Mouse (Mus musculus): Measurements from ENCODE around the gene Fitm2.

The Fitm2 gene

DNA sequence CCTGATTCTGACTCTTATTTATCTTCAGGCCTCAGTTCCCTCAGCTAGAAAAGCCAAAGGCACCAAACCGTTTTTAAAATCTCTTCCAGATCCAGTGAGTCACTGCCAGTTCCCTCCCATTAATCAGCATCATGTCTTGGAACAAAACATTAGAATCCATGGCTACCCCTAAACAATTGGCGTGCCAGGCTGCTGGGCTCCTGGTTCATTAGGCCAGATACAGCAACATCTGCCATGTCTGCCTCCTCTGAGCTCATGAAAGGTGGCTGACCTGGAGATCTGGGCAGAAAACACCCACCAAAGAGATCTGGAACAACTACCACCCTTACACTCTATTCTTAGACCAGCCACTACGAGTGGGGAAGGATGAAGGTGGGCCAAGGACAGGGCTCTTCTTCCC lies 1.3 kb downstream of the Fitm2 start:
- TF ChIP-seq GATA4 (IDR thresholded peaks at IDR 0.05; ENCODE audit: insufficient replicate concordance, low read length), result no peak

DNA sequence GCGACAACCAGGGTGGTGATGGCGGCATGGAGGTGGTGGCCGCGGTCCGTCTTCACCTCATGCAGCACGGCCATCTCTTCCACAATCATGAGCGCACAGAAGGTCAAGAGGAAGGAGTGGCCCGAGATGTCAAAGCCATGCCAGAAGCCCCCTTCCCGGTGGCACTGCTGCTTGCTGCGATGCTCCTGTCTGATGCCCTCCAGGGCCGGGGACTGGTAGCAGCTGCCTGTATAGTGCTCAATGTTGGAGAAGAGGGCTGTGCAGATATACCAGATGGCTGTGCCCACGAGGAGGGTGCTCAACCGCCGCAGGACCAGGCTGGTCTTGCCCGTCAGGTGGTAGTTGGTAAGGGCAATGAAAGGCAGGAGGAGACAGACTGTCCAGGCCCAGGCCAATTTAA lies 2.7 kb downstream of the Fitm2 start:
- TF ChIP-seq GATA4 (IDR thresholded peaks at IDR 0.05; ENCODE audit: insufficient replicate concordance, low read length), result no peak

DNA sequence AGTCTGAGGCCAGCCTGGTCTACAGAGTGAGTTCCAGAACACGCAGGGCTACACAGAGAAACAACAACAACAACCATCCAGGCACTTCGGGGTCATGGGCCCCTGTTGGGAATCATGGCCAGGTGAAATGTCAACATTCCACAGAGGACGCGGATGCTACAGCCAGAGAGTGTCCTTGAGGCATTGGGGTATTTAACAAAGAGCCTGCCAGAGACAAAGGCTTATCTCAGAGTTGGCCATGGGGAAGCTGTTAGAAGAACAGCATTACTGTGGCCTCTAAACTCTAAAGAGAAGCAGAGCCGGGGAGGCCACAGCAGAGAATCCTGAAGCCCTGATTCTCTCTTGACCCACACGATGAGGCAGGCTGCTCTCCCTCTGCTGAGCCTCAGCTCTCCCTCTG lies 3.6 kb downstream of the Fitm2 start:
- no peak for TF ChIP-seq GATA4 (IDR thresholded peaks at IDR 0.05; ENCODE audit: insufficient replicate concordance, low read length)

DNA sequence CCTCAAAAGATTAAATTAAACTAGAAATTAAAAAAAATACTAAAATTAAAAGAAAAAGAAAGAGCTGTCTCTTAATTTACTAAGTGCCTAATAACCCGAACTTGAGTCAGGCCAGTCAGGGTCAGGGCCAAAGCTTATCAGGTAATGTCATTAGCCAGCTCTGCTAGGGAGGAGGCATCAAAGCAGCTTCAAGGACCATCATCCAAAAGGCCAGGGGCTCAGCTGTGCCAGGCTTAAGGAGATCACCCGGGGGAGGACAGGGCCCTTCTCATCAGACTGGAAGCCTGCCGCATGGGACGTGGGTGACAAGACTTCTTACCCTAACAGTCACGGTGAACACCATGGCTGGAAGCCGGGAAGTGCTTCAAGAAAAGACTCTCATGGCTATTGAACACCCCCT lies 4.8 kb downstream of the Fitm2 start:
- no peak for TF ChIP-seq GATA4 (IDR thresholded peaks at IDR 0.05; ENCODE audit: insufficient replicate concordance, low read length)

DNA sequence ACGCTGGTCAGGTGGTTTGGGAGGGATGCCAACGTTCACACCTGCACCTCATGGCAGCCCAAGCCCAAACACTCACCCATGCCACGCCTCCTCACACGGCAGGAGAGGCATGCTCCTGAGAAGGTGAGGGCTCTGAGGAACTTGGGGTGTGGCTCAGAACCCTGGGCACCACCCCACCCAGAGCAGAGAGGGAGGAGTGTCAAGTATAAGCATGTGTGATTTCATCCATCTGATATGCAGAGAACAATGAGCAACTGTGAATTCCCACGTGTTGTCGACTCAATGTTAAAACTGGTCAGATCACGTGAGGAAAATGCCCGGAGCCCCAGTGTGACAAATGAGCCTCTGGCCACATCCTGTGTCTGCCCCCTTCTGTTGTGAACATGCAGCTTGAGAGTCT lies 5.7 kb downstream of the Fitm2 start:
- TF ChIP-seq GATA4 (IDR thresholded peaks at IDR 0.05; ENCODE audit: insufficient replicate concordance, low read length), result no peak

DNA sequence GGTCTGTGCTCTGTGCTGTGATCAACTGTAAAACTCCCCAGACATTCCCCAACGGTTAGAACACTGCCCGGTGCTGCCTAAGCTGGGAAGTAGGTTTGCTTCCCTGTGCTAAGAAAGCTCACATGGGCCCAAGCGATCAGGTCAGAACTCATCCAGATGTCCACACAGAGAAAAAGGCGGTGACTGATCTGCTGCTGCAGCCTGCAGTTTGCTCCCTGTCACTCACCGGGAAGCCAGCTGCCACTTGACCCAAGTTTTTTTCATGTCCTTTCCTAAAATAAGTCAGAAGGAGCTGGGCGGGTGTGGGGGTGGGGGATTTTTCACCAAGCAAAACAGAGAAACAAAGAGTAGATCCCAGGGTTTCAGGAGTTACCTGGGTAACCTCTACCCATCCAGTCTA lies 7.9 kb downstream of the Fitm2 start:
- TF ChIP-seq GATA4 (IDR thresholded peaks at IDR 0.05; ENCODE audit: insufficient replicate concordance, low read length), result no peak

DNA sequence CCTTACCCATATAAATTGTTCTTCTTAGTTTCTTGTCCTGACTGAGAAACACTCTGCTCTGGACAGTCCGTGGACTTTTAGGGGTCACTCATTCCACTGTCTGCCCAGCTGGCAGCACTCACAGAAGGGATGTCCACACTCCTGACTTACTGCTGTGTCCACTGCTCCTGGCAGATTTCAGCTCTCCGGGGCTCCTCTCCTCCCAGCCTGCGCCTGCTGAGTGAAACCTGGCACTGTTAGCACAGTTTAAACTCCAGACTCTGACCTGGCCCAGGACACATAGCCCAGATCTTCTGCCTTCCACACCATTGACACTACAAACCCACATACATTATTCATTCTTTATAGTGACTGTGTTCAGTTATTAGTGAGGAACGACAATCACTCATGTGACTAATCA lies 8.4 kb downstream of the Fitm2 start:
- TF ChIP-seq GATA4 (IDR thresholded peaks at IDR 0.05; ENCODE audit: insufficient replicate concordance, low read length), result no peak

DNA sequence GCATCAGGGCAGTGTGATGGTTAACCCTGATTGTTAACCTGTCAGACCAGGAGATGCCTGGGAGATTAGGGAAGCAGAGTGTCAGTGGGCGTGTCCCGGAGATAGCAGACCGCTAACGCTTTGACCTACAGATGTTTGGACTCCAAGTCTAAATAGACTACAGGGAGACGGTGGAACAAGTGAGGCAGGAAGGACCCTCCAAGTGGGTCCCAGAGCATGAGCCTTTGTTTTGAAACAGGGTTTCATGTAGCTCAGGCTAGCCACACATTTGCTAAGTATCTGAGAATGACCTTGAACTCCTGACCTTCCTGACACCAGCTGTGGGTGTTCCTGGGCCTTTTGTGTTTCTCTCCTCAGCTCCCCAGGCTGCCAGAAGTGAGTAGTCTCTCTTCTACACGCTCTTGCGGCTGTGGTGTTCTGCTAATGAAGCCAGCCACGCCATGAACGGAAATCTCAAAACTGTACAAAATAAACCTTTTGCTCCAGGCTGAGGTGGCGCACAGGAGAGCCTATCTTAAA lies 9.1 kb downstream of the Fitm2 start:
- TF ChIP-seq GATA4 (IDR thresholded peaks at IDR 0.05; ENCODE audit: insufficient replicate concordance, low read length), result no peak

DNA sequence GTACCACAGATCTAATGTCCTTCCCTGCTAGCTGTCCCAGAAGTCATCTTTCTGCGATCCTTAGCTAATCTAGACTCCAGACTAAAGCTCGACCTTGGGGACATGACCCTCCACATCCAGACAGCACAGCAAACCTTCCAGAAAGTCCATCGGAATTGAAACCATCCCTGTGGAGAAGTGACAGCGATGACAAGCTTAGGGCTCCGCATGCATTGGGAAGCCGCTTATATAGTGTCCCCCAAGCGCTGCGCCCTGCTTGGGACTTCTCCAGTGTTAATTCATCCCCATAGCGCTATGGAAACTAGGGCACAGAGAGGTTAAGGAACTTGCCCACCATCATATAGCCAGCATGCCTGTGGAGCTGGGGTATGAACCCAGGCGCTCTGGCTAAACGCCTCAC lies 9.6 kb downstream of the Fitm2 start:
- no peak for TF ChIP-seq GATA4 (IDR thresholded peaks at IDR 0.05; ENCODE audit: insufficient replicate concordance, low read length)

DNA sequence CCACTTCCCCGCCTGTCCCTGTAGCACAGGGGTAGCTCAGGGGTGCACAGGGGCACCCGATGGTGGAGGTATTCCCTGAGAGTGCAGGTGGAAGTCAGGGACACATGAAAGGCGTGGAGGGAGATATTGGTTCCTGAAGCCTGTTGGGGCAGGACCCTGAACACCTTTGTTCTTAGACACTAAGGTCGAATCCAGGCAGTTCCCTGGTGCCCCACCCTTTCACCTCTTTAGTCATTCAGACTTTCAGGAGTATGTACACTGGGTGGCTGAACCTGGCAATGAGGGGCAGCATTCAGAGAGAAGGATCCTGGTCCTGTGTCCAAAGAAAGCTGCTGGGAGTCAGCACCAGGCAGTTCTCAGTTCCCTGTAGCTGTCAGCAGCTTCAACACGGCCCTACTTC lies 10.0 kb downstream of the Fitm2 start:
- no peak for TF ChIP-seq GATA4 (IDR thresholded peaks at IDR 0.05; ENCODE audit: insufficient replicate concordance, low read length)

DNA sequence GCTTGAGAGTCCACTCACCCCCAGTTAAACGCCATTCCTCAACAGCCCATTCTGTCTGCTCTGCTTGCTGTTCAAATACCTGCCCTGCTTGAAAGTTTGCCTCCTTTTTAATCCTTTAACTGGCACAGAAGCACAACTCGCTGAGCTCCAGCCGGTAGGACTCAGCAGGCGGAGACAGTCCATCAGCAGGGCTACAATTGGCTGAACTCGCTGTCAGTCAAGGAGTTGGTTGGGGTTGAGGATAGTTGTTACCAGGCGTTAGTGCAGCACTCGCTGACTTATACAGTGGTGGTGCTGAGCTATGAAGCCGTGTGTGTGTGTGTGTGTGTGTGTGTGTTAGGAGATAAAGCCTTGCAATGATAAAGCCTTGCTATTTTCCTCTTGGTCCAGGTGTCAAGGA lies 11.8 kb downstream of the Fitm2 start:
- no peak for TF ChIP-seq GATA4 (IDR thresholded peaks at IDR 0.05; ENCODE audit: insufficient replicate concordance, low read length)

DNA sequence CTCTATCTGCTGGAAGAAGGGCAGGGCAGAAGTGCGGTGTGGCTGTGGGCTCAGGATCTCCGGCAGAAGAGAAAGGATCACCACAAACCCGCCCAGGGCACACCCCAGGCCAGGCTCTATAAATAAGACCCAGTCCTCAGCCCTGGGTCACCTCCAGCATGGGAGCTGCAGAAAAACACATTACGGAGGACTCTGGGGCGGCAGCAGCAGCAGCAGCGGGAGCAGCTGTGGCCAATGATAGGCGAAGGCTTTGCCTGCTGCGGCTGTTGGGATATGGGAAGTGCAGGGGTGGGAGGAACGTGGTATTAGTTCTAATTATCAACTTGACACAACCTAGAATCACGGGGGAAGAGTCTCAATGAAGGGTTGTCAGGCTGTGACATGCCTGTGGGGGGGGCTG lies 13.0 kb downstream of the Fitm2 start:
- TF ChIP-seq GATA4 (IDR thresholded peaks at IDR 0.05; ENCODE audit: insufficient replicate concordance, low read length), result no peak

DNA sequence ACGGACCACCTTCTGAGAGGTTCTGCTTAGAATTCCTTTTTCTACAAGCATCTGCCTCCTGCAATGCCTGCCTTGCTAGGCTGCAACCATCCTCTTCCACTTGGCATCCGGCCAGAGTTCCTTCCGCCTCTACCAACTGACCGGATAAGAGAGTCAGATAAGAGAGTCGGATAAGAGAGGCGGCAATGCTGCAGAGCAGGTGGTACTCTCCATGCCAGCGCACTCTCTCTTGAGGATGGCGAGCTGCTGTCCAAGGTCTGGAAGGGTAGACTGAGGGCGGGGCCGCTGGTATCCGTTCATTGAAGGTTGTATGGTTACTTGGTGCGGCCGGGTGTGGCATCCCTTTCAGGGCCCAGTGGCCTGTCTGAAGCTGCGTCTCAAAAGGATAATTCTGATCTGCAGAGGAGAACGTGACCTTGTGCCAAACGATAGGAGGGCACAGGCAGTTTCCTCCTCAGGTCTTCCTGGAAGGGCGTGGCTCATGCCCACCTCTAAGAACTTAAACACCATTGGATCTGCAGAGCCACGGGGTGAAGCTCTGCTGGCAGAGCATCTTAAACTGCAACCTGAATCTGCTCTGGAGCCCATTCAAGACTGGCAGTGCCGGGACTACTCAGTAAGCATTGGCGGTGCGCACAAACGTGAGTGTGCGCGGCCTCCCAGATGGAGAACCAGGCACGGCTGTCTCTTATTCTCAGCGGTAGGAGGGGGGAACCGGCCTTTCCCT lies 13.7 kb downstream of the Fitm2 start:
- TF ChIP-seq GATA4 (IDR thresholded peaks at IDR 0.05; ENCODE audit: insufficient replicate concordance, low read length), result no peak

DNA sequence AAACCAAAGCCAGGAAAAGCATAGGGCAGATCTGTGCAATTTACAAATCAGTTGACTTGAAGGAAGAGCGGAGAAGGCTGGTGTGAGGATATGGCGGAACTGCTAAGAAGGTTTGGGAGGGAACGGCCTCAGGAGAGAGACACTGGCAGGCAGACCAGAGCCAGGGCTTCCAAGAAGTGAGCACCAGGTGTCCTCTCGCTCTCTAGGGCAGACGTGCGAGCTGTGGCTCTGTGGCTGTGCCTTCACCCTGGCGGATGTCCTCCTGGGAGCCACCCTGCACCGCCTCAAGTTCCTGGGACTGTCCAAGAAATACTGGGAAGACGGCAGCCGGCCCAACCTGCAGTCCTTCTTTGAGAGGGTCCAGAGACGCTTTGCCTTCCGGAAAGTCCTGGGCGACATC lies 19.1 kb downstream of the Fitm2 start:
- TF ChIP-seq GATA4 (IDR thresholded peaks at IDR 0.05; ENCODE audit: insufficient replicate concordance, low read length), result no peak

DNA sequence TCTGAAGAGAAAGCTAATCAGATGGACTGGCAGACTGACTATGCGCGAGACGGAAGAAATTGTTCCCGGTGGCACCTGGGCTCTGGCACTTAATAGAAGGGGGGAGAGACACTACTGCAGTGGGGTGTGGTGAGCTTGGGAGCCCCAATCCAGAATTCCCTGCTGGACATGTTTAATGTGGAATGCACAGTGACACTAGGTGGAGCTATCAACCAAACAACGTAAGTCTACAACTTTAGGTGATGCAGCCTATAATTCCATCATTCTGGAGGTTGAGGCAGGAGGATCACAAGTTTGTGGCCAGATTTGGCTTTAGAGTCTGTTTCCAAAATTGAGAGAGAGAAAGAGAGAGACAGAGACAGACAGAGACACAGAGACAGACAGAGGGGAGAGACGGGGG lies 19.7 kb downstream of the Fitm2 start:
- TF ChIP-seq GATA4 (IDR thresholded peaks at IDR 0.05; ENCODE audit: insufficient replicate concordance, low read length), result no peak

DNA sequence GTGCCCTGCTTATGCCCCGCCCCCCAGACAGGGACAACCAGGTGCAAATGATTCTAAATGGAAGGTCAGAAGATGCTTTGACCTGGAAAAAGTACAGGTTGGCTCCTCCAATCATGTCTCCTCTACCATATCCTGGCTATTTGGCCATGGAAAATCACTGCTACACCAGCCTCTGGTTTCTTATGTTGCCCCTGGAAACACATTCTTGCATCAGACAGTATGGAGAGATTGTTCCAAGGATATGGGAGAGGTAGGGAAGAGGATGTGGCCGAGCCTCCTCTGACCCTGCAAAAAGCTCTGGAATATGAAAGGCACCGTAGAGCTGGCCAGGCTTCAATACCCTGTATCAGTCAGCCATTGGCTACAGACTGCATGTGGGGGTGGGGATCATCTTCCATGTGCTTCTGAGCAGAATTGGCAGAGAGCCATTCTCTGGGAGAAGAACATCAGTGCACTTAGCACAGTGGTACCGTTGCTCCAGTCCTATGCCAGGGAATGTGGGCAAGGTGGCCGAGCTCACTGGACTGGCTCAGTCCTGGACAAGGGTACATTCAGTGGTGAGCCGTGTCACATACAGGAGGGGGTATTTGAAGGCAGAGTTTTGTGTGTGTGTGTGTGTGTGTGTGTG lies 21.6 kb downstream of the Fitm2 start:
- no peak for TF ChIP-seq GATA4 (IDR thresholded peaks at IDR 0.05; ENCODE audit: insufficient replicate concordance, low read length)

DNA sequence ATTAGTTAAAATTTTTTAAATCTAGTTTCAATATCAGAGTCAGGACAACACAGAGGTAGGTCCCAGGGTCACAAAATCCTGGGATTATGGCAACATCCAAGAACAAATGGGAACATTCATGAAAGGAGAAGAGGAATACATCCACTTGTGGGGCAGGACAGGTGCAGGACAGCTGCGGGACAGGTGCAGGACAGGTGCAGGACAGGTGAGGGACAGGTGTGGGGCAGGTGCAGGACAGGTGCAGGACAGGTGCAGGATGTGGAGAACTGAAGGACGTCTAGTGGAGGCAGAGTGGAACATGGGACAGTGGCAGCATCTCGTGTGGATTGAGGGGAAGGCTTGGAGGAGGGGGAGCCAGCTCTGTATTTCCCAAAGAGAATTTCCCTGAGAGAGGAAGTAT lies 23.2 kb downstream of the Fitm2 start:
- TF ChIP-seq GATA4 (IDR thresholded peaks at IDR 0.05; ENCODE audit: insufficient replicate concordance, low read length), result no peak
